Comparison of ENCODE assay signal across 16 mouse cellular contexts in genomic region chr7:65876596-65876995, GRCm38 (mm10). TPM values are rescaled to one million over a fixed set of nuclear protein-coding genes. Genes with fewer than 3 reads are reported as not detected.
"Had no signal": no experiment of that assay in that cellular context is flagged by ENCODE, and none has a peak within 500 bp of the region (broad histone marks: within the 10 kb centered on the region; RNA-seq: fewer than 3 reads in every experiment).

No protein-coding gene starts in this region.

- H3K9ac ChIP-seq: neural tube, embryonic 15.5 days; stomach, embryonic 15.5 days had no signal

- H3K27ac ChIP-seq: neural tube, embryonic 15.5 days; stomach, embryonic 15.5 days; stomach, postnatal 0 days had no signal

- H3K4me2 ChIP-seq: neural tube, embryonic 15.5 days; stomach, embryonic 15.5 days had no signal

- H3K27me3 ChIP-seq: neural tube, embryonic 15.5 days; stomach, embryonic 15.5 days had no signal

- H3K36me3 ChIP-seq: neural tube, embryonic 15.5 days; stomach, embryonic 15.5 days had no signal

- DNase-seq: retina, postnatal 1 day; right cerebral cortex, adult 18-20 months; right cerebral cortex, postnatal 14 days; right cerebral cortex, postnatal 25 days; right cerebral cortex, postnatal 4 days; spleen, adult 18-20 months; thymus, adult 18-20 months; thymus, adult 2 months; thymus, postnatal 14 days; thymus, postnatal 25 days; thymus, postnatal 36 days; thymus, postnatal 4 days had no signal

- H3K4me3 ChIP-seq: neural tube, embryonic 15.5 days; stomach, embryonic 15.5 days had no signal

- H3K9me3 ChIP-seq: neural tube, embryonic 15.5 days; stomach, embryonic 15.5 days had no signal

RNA-seq across cellular contexts. Expression of gene Pcsk6, which starts 15.1 kb away (rescaled TPM):
- total RNA-seq: neutrophil, adult 5-6 weeks had no signal
